Mouse (Mus musculus) thymus, adult 2 months (tissue): Measurements from ENCODE around the gene Wnk3. TPM values are rescaled to one million over a fixed set of nuclear protein-coding genes. Genes with fewer than 3 reads are reported as not detected.
"Not testable (repeated sequence)": the region's sequence is repeated elsewhere in the genome, so short reads cannot be mapped to it uniquely, and the experiment has no call there.

Experiments
- DNase-seq: peaks from one replicate; pipeline ENCODE4 v3.0.0; 2021
- H3K27ac ChIP-seq: fragments of 200-500 bp; 2 replicates; pipeline ENCODE4 v1.5.1; 2012; ENCODE audit warnings: low read length, control low read depth; ENCODE audit not compliant: control insufficient read depth, insufficient read depth
- H3K27me3 ChIP-seq: fragments of 200-500 bp; 2 replicates; pipeline ENCODE4 v1.6.1; 2012; ENCODE audit warnings: mild to moderate bottlenecking, low read length, moderate library complexity, mixed read lengths; ENCODE audit not compliant: control insufficient read depth, insufficient read depth
- H3K36me3 ChIP-seq: fragments of 200-500 bp; 2 replicates; pipeline ENCODE4 v1.6.1; 2012; ENCODE audit warnings: mild to moderate bottlenecking, low read length, moderate library complexity; ENCODE audit not compliant: control insufficient read depth, insufficient read depth
- H3K4me1 ChIP-seq: fragments of 200-500 bp; replicated peaks from 2 replicates; pipeline ENCODE4 v1.6.1; 2012; ENCODE audit warnings: low read length; ENCODE audit not compliant: control insufficient read depth, insufficient read depth
- H3K4me3 ChIP-seq: fragments of 200-500 bp; 2 replicates; pipeline ENCODE4 v1.5.1; 2012; ENCODE audit warnings: mild to moderate bottlenecking, low read length, control low read depth, moderate library complexity; ENCODE audit not compliant: control insufficient read depth, insufficient read depth
- CTCF ChIP-seq: fragments of 200-500 bp; IDR thresholded peaks from 2 replicates; pipeline ENCODE4 v1.5.1; 2012; ENCODE audit warnings: mild to moderate bottlenecking, control low read depth, low read length, moderate library complexity, borderline replicate concordance; ENCODE audit not compliant: control insufficient read depth, poor library complexity, insufficient read depth; ENCODE audit errors: extremely low read depth
- POLR2A ChIP-seq: fragments of 200-500 bp; IDR thresholded peaks from 2 replicates; pipeline ENCODE4 v1.6.1; 2012; ENCODE audit warnings: mild to moderate bottlenecking, low read length, control low read depth, moderate library complexity; ENCODE audit not compliant: control insufficient read depth, poor library complexity, insufficient read depth; ENCODE audit errors: extremely low read depth
- WGBS: fragments of 180-500 bp; shearing (Covaris S2); methylation state at CpG from one replicate; pipeline ENCODE4 v1.1.7; 2018; 5-methylcytosine and 5-hydroxymethylcytosine counted together
- polyA plus RNA-seq: library from polyadenylated mRNA; depleted of rRNA; stranded (reverse); fragments of >200 nt; gene quantifications from 2 replicates; pipeline ENCODE4 v1.2.3, GENCODE M21; 2012; rRNA removed

Gene Wnk3
- polyA plus RNA-seq: 0.12 and 0.29 TPM in 2 replicates

DNA sequence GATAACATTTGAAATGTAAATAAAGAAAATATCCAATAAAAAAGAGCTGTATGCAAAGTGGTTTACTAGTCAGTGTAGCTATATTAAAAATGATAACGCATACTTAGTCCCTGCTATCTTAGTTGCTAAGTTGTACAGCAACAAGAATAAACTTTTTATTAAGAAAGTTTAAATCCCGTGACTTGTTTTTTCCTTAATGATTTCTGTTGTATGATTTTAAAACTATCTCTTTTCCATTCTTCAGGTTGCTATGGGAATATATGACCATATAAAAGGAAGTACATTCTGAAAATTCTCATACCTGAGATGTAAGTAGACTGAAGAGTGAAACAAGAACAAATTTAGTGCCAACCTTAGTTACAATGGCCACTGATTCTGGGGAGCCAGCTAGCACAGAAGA, at the start of gene Wnk3:
Gene Wnk3, plus strand, starts transcription at position 301 of the 400 bp plus-strand sequence.
- Histone ChIP-seq H3K4me1 (no peaks in the 10 kb centered on the region), H3K36me3 (no peaks in the 10 kb centered on the region), H3K27ac (no peak within 1 kb of the TSS), H3K4me3 (no peak within 1 kb of the TSS), H3K27me3 (no peaks in the 10 kb centered on the region)
- no peak for TF ChIP-seq POLR2A
- no peak for TF ChIP-seq CTCF
- WGBS: 97% methylated on average over 2 of the region's 2 CpGs
- DNase-seq: no peak

DNA sequence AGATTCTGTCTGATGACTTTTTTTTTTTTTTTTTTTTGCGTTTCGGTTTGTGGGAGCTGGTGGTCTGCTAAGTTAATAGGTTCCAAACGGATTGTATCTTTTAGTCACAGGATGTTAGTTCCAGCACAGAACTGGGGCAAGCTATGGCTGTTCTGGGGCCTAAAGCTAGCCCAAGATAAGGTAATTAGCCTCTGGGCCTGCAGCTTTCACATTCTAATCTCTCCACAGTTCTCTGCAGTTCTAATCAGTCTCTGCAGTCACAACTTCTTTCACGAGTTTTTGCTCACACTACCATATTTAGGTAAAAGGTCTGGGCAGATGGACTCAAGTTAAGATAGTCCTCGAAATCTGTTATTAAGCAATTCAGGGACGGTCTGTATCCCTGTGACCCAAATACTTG, 39.5 kb upstream of the Wnk3 start:
- Histone ChIP-seq H3K4me1 (no peaks in the 10 kb centered on the region), H3K36me3 (no peaks in the 10 kb centered on the region), H3K27me3 (no peaks in the 10 kb centered on the region), H3K27ac (no peak overlapping the region), H3K4me3 (no peak overlapping the region)
- DNase-seq: no peak
- TF ChIP-seq POLR2A (no peak), CTCF (no peak)
- 90% methylated on average over 6 of the region's 6 CpGs for WGBS

DNA sequence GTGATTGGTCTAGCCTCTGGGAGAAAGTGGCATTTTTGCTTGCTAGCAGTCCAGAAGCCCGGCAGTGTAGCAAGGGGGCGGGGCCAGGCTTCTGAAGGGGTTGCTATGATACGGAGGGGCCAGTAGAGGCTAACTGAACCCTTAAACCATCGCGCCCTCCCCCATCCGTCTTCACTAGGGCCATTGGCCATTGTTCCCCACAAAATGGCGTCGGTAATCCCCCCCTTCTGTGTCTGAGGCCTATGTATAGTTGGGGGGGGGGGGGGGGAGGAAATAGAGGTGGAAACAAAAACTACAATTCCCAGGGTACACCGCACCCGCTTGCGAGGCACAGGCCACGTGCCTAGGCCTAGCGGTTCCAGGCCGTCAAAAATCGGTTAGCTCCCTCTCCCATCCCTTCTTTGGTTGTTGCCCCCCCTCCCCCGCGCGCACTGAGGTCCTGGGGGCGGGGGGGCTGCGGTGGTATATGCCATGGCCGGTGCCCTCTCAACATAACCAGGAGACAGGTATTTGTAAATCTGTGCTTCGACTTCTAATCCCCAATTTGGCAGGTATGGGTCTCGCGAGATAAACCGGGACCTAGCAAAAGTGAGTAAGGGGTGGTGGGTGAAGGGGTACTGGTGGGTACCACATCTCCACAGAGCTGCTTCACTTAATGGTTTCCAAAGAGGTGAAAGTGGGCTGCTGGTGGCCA, 29.3 kb upstream of the Wnk3 start:
- peak; percentile 2 for DNase-seq
- no peaks in the 10 kb centered on the region for H3K36me3 ChIP-seq
- TF ChIP-seq CTCF (no peak), POLR2A (no peak)
- H3K27ac ChIP-seq: no peak overlapping the region
- H3K4me1 ChIP-seq: peaks cover 6% of the 10 kb centered on the region; the same call in 1 of the 2 replicates
- 14% methylated on average over 25 of the region's 25 CpGs for WGBS
- no peaks in the 10 kb centered on the region; the same call in 1 of the 2 replicates for H3K27me3 ChIP-seq
- peak overlapping the region; percentile 50 for H3K4me3 ChIP-seq

DNA sequence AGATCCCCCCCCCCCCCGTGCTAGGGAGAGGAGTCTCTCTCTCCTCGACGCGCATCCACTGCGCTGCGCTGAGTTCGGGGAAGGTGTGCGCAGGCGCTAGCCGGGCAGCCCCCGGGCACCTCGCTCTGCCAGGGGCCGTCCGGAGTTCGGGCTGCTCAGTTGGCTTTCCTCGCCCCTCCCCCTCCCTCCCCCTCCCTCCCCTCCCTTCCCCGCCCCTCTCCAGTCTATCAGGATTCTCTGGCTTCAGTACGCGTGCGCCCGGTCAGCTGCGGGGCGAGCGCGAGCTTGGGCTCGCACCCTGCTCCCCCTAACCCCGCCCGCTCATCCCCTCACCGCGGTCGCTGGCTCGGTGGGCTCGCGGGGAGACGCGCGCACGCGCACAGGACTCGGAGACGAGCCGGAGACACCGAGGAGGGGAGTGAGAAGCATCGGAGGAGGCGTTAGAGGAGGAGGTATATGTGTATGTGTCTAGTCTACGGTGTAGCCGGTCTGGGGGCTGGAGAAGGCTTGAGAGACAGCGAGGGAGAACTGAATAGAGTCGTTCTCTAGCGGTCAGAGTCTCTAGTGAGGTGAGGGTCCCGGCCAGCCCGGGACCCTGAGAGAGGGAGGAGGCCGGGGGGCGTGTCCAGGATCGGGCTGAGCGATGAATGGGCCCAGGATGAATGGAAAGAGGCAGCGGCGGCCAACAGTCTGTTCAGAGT, 28.5 kb upstream of the Wnk3 start:
- peaks cover 6% of the 10 kb centered on the region; the same call in 1 of the 2 replicates for H3K4me1 ChIP-seq

DNA sequence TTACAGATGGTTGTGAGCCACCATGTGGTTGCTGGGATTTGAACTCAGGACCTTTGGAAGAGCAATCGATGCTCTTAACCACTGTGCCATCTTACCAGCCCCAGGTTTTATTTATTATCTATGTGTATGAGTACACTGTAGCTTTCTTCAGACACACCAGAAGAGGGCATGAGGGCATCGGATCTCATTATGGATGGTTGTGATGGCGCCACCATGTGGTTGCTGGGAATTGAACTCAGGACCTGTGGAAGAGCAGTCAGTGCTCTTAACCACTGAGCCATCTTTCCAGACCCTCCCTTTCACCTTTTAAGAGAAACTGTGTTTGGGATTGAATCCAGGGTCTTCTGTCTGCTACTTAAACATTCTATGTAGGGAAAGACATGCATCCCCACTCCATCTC, 24.7 kb upstream of the Wnk3 start:
- H3K36me3 ChIP-seq, H3K27me3 ChIP-seq, H3K27ac ChIP-seq, H3K4me1 ChIP-seq, H3K4me3 ChIP-seq: not testable (repeated sequence)
- DNase-seq: peak; percentile 3
- WGBS: 74% methylated on average over 3 of the region's 3 CpGs

More for the DNA sequence above, 28.5 kb upstream of the Wnk3 start:
- peak; percentile 55 for DNase-seq
- no peak overlapping the region for H3K27ac ChIP-seq
- peak overlapping the region; percentile 50 for H3K4me3 ChIP-seq
- no peaks in the 10 kb centered on the region for H3K36me3 ChIP-seq
- no peaks in the 10 kb centered on the region; the same call in 1 of the 2 replicates for H3K27me3 ChIP-seq
- 5% methylated on average over 42 of the region's 58 CpGs for WGBS
- TF ChIP-seq POLR2A: no peak
- TF ChIP-seq CTCF: no peak

DNA sequence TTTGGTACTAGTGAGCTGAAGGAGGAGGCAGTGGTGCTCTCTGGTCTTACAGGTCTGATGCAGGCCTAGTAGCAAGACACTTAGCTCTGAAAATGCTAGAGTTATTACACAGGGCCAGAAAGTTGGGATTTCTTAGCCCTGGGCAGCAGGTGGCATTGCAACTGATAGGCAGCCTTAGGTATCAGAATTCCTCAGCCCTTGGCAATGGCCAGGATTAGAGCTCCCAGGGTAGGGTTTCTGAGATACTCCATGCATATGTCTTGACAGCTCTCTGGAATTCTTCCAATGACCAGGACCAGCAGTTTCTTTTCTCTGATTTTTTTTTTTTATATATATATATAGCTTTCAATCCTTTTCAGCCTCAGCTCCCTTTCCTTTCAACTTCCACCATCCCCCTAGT, 100.5 kb downstream of the Wnk3 start:
- Histone ChIP-seq H3K36me3 (no peaks in the 10 kb centered on the region), H3K27ac (no peak overlapping the region), H3K4me3 (no peak overlapping the region), H3K4me1 (no peaks in the 10 kb centered on the region), H3K27me3 (no peaks in the 10 kb centered on the region)
- TF ChIP-seq POLR2A: no peak
- no peak for TF ChIP-seq CTCF
- no peak for DNase-seq
